Mouse (Mus musculus): ENCODE data around the gene Ropn1. TPM values are rescaled to one million over a fixed set of nuclear protein-coding genes. Genes with fewer than 3 reads are reported as not detected.
A peak's percentile ranks its signal among the peaks of the same experiment; 100 is the strongest.
"Not testable (repeated sequence)": the region's sequence is repeated elsewhere in the genome, so short reads cannot be mapped to it uniquely, and the experiment has no call there.

The Ropn1 gene
- total and polyA plus RNA-seq, 2 experiments from 2014 or later: 0.34 TPM; not detected in 1

DNA sequence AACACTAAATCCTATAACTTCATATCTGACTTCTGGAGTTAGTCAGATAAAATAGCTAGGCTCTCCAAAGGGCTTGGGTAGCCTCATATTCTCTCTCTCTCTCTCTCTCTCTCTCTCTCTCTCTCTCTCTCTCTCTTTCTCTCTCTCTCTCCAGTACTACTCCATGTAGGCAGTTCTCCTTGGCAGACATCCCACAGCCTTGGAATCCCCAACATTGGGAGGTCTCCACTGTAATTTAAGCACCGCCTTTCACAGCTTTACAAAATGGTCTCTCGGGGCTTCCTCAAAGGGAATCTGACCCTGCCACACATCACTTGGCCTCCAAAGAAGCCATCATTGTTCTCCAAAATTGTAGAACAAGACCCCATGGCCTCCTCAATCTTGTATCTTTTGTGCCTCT is 22.1 kb upstream of the Ropn1 start:
- peak; percentile 45 for DNase-seq (ENCODE audit: low spot score)
- WGBS: 27% methylated on average over 2 of the region's 2 CpGs

GRCm38 (mm10) chr16:34628397-34628796 is 21.3 kb upstream of the Ropn1 start:
- TF ChIP-seq CTCF (IDR thresholded peaks at IDR 0.05; ENCODE audit: low read depth): no peak
- DNase-seq (ENCODE audit: low spot score) (no peak), ATAC-seq (no peak)
- Histone ChIP-seq H3K27ac (no peak overlapping the region), H3K9me3 (ENCODE audit: low read length) (no peaks in the 10 kb centered on the region), H3K4me1 (ENCODE audit: insufficient read depth, low read length) (no peaks in the 10 kb centered on the region), H3K4me2 (ENCODE audit: low read depth, low read length) (no peak overlapping the region), H3K4me3 (ENCODE audit: low read length) (no peak overlapping the region), H3K36me3 (ENCODE audit: insufficient read depth, low read length) (no peaks in the 10 kb centered on the region), H3K27me3 (ENCODE audit: insufficient read depth, low read length) (no peaks in the 10 kb centered on the region), H3K9ac (replicated peaks; ENCODE audit: low read length) (no peak overlapping the region)
- WGBS: 83% methylated on average over 4 of the region's 4 CpGs

More for the DNA sequence above, 22.1 kb upstream of the Ropn1 start:
- no peak overlapping the region for H3K27ac ChIP-seq
- no peaks in the 10 kb centered on the region for H3K9me3 ChIP-seq (ENCODE audit: low read length)
- no peak for TF ChIP-seq CTCF (IDR thresholded peaks at IDR 0.05; ENCODE audit: low read depth)
- no peak overlapping the region for H3K4me2 ChIP-seq (ENCODE audit: low read depth, low read length)
- no peaks in the 10 kb centered on the region for H3K27me3 ChIP-seq (ENCODE audit: insufficient read depth, low read length)
- no peak overlapping the region for H3K4me3 ChIP-seq (ENCODE audit: low read length)
- no peaks in the 10 kb centered on the region for H3K36me3 ChIP-seq (ENCODE audit: insufficient read depth, low read length)
- H3K4me1 ChIP-seq (ENCODE audit: insufficient read depth, low read length): no peaks in the 10 kb centered on the region
- no peak overlapping the region for H3K9ac ChIP-seq (replicated peaks; ENCODE audit: low read length)
- no peak for ATAC-seq

GRCm38 (mm10) chr16:34635557-34635956 is 14.2 kb upstream of the Ropn1 start:
- 74% methylated on average over 3 of the region's 3 CpGs for WGBS

GRCm38 (mm10) chr16:34643511-34644259 is 6.0 kb upstream of the Ropn1 start:
- no peak for ATAC-seq
- no peak for DNase-seq (ENCODE audit: low spot score)

More at GRCm38 (mm10) chr16:34635557-34635956, 14.2 kb upstream of the Ropn1 start:
- Histone ChIP-seq H3K9me3 (ENCODE audit: low read length) (no peaks in the 10 kb centered on the region), H3K36me3 (ENCODE audit: insufficient read depth, low read length) (no peaks in the 10 kb centered on the region), H3K4me2 (ENCODE audit: low read depth, low read length) (no peak overlapping the region), H3K27ac (no peak overlapping the region), H3K4me1 (ENCODE audit: insufficient read depth, low read length) (no peaks in the 10 kb centered on the region), H3K27me3 (ENCODE audit: insufficient read depth, low read length) (no peaks in the 10 kb centered on the region), H3K9ac (replicated peaks; ENCODE audit: low read length) (no peak overlapping the region), H3K4me3 (ENCODE audit: low read length) (no peak overlapping the region)
- ATAC-seq: no peak
- no peak for TF ChIP-seq CTCF (IDR thresholded peaks at IDR 0.05; ENCODE audit: low read depth)
- DNase-seq (ENCODE audit: low spot score): no peak

GRCm38 (mm10) chr16:34653023-34653422 is 3.3 kb downstream of the Ropn1 start:
- no peaks in the 10 kb centered on the region for H3K36me3 ChIP-seq (ENCODE audit: insufficient read depth, low read length)
- H3K9ac ChIP-seq (replicated peaks; ENCODE audit: low read length): no peak overlapping the region
- no peak overlapping the region for H3K27ac ChIP-seq
- ATAC-seq (no peak), DNase-seq (ENCODE audit: low spot score) (no peak)
- no peaks in the 10 kb centered on the region for H3K27me3 ChIP-seq (ENCODE audit: insufficient read depth, low read length)
- WGBS: 91% methylated on average over 5 of the region's 5 CpGs
- 0 out of 2 replicates have a peak, but pooled peaks cover under 1% of the 10 kb centered on the region for H3K4me1 ChIP-seq (ENCODE audit: insufficient read depth, low read length)
- no peak overlapping the region for H3K4me2 ChIP-seq (ENCODE audit: low read depth, low read length)
- H3K9me3 ChIP-seq (ENCODE audit: low read length): no peaks in the 10 kb centered on the region
- no peak for TF ChIP-seq CTCF (IDR thresholded peaks at IDR 0.05; ENCODE audit: low read depth)
- H3K4me3 ChIP-seq (ENCODE audit: low read length): no peak overlapping the region

More at GRCm38 (mm10) chr16:34643511-34644259, 6.0 kb upstream of the Ropn1 start:
- H3K27ac ChIP-seq: no peak overlapping the region
- no peaks in the 10 kb centered on the region for H3K4me1 ChIP-seq (ENCODE audit: insufficient read depth, low read length)
- TF ChIP-seq CTCF (IDR thresholded peaks at IDR 0.05; ENCODE audit: low read depth): no peak
- 77% methylated on average over 8 of the region's 8 CpGs for WGBS
- no peaks in the 10 kb centered on the region for H3K27me3 ChIP-seq (ENCODE audit: insufficient read depth, low read length)
- no peak overlapping the region for H3K4me3 ChIP-seq (ENCODE audit: low read length)
- no peak overlapping the region for H3K4me2 ChIP-seq (ENCODE audit: low read depth, low read length)
- no peaks in the 10 kb centered on the region for H3K36me3 ChIP-seq (ENCODE audit: insufficient read depth, low read length)
- H3K9ac ChIP-seq (replicated peaks; ENCODE audit: low read length): no peak overlapping the region
- no peaks in the 10 kb centered on the region for H3K9me3 ChIP-seq (ENCODE audit: low read length)

DNA sequence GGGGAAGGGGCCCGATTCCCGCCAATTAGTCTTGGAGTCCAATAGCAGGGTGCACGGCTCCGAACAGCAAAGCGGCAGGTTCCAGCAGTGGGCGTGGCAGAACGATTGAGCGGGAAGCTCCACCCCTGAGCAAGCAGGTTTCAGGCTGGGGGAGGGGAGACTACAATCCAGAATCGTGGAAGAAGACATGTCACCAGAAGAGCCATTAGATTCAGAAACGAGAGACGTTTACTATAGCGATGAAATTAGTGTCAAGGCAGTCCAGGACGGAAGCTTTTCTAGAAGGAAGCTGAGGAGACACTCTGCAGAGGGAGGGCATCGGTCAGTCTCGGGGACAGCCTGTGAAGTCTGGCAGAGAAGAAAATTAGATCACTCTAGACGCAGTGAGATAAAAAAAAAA is 7.8 kb downstream of the Ropn1 start:
- DNase-seq (ENCODE audit: low spot score): not testable (repeated sequence)

DNA sequence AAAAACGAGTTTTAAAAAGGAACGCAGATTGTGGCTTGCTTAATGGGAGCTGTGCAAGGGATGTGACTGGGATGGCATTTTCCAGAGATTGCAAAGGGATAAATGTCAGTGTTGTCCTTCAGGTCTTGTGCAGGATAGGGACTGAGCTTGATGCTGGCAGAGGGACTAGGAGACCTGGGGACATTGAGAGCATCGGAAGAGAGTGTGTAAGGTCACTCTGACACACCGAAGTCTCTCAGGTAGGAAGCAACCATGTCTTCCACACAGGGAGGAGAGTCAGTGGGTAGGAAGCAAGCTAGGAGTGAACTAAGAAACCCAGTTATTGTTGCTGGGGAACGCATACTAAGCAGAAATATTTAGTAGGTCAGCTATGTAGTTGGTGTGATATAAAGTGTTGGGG is 8.3 kb downstream of the Ropn1 start:
- Histone ChIP-seq H3K4me1 (ENCODE audit: insufficient read depth, low read length) (0 out of 2 replicates have a peak, but pooled peaks cover 4% of the 10 kb centered on the region), H3K9ac (replicated peaks; ENCODE audit: low read length) (0 out of 2 replicates have a peak overlapping the region, but pooled peaks have one; percentile 30), H3K4me2 (ENCODE audit: low read depth, low read length) (peak overlapping the region; percentile 58), H3K27ac (no peak overlapping the region), H3K9me3 (ENCODE audit: low read length) (no peaks in the 10 kb centered on the region), H3K27me3 (ENCODE audit: insufficient read depth, low read length) (no peaks in the 10 kb centered on the region), H3K4me3 (ENCODE audit: low read length) (peak overlapping the region; percentile 34), H3K36me3 (ENCODE audit: insufficient read depth, low read length) (no peaks in the 10 kb centered on the region)
- ATAC-seq (peak; percentile 43; the same call in 1 of the 2 replicates), DNase-seq (ENCODE audit: low spot score) (no peak)
- no peak for TF ChIP-seq CTCF (IDR thresholded peaks at IDR 0.05; ENCODE audit: low read depth)
- 20% methylated on average over 5 of the region's 5 CpGs for WGBS

More for the DNA sequence above, 7.8 kb downstream of the Ropn1 start:
- H3K36me3 ChIP-seq (ENCODE audit: insufficient read depth, low read length); H3K9me3 ChIP-seq (ENCODE audit: low read length); H3K27me3 ChIP-seq (ENCODE audit: insufficient read depth, low read length); H3K27ac ChIP-seq; H3K4me1 ChIP-seq (ENCODE audit: insufficient read depth, low read length): not testable (repeated sequence)
- Histone ChIP-seq H3K9ac (replicated peaks; ENCODE audit: low read length) (0 out of 2 replicates have a peak overlapping the region, but pooled peaks have one; percentile 30), H3K4me3 (ENCODE audit: low read length) (peak overlapping the region; percentile 34), H3K4me2 (ENCODE audit: low read depth, low read length) (peak overlapping the region; percentile 58)
- 0 out of 2 replicates have a peak, but pooled peaks have one; percentile 55 for ATAC-seq
- 3% methylated on average over 16 of the region's 16 CpGs for WGBS
